Mouse (Mus musculus) stomach, embryonic 16.5 days (tissue): Measurements from ENCODE around the gene Tmem262. TPM values are rescaled to one million over a fixed set of nuclear protein-coding genes. Genes with fewer than 3 reads are reported as not detected.

Experiments
- ATAC-seq: fragments of 200-750 bp; cut with Nextera tagmentation; 2 replicates; pipeline ENCODE4 v1.8.0; 2017; ENCODE audit warnings: moderate number of reproducible peaks, moderate TSS enrichment; ENCODE audit not compliant: insufficient read depth, low FRiP score
- H3K27ac ChIP-seq: fragments of 300-500 bp; sonication (generic); 2 replicates; pipeline ENCODE4 v1.5.1; 2014; ENCODE audit warnings: low read length
- H3K27me3 ChIP-seq: fragments of 300-500 bp; sonication (generic); 2 replicates; pipeline ENCODE4 v1.6.1; 2014; ENCODE audit warnings: low read length, control low read depth, mixed read lengths; ENCODE audit not compliant: control insufficient read depth, insufficient read depth
- H3K36me3 ChIP-seq: fragments of 300-500 bp; sonication (generic); 2 replicates; pipeline ENCODE4 v1.6.1; 2014; ENCODE audit warnings: low read length; ENCODE audit not compliant: control insufficient read depth, insufficient read depth
- H3K4me1 ChIP-seq: fragments of 300-500 bp; sonication (generic); 2 replicates; pipeline ENCODE4 v1.6.1; 2014; ENCODE audit warnings: low read length, control low read depth, mixed read lengths; ENCODE audit not compliant: control insufficient read depth, insufficient read depth
- H3K4me2 ChIP-seq: fragments of 300-500 bp; sonication (generic); 2 replicates; pipeline ENCODE4 v1.6.1; 2014; ENCODE audit warnings: low read depth, low read length, mixed read lengths
- H3K4me3 ChIP-seq: fragments of 300-500 bp; sonication (generic); replicated peaks from 2 replicates; pipeline ENCODE4 v1.5.1; 2014; ENCODE audit warnings: mild to moderate bottlenecking, low read length
- H3K9ac ChIP-seq: fragments of 300-500 bp; sonication (generic); 2 replicates; pipeline ENCODE4 v1.6.1; 2014; ENCODE audit warnings: low read length
- H3K9me3 ChIP-seq: fragments of 300-500 bp; sonication (generic); replicated peaks from 2 replicates; pipeline ENCODE4 v1.6.1; 2016; ENCODE audit warnings: low read length, control low read depth; ENCODE audit not compliant: control insufficient read depth
- WGBS: fragments of 180-500 bp; shearing (Covaris S2); extraction: QIAGEN DNeasy Blood & Tissue Kit; methylation state at CpG from one replicate; pipeline ENCODE4 v1.1.7; 2014; 5-methylcytosine and 5-hydroxymethylcytosine counted together
- microRNA-seq: library from miRNA; unstranded; fragments of <30 nt; microRNA quantifications from one replicate; pipeline ENCODE4, GENCODE M21; 2016
- polyA plus RNA-seq: library from polyadenylated mRNA; unstranded; fragments of >200 nt; fragmentation: Nextera tagmentation; extraction: Ambion mirVana; gene quantifications from 2 replicates; pipeline ENCODE4 v1.2.1, GENCODE M21; 2015

The Tmem262 gene
- polyA plus RNA-seq, 1 experiment from 2014 or later: not detected

DNA sequence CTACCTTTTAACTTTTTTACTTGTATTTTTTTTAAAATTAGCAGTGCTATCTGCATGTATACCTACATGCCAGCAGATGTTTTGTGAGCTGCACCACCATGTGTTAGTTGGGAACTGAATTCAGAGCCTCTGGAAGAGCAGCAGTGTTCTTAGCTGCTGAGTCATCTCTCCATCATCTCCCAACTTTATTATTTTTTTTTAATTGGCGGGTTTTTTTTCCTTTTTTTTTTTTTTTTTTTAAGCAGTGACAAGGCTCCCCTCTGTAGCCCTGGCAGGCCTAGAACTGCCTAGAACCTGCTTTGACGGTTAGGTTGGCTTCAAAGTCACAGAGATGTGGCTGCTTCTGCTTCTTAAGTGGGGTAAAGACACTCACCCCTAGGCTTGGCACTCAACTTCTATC, 45.1 kb downstream of the Tmem262 start:
- Histone ChIP-seq H3K9ac (no peak overlapping the region), H3K4me1 (0 out of 2 replicates have a peak, but pooled peaks cover 7% of the 10 kb centered on the region), H3K4me2 (no peak overlapping the region), H3K4me3 (no peak overlapping the region), H3K27me3 (no peaks in the 10 kb centered on the region), H3K9me3 (no peaks in the 10 kb centered on the region), H3K36me3 (no peaks in the 10 kb centered on the region), H3K27ac (no peak overlapping the region)
- 72% methylated on average over 2 of the region's 2 CpGs for WGBS
- no peak for ATAC-seq

DNA sequence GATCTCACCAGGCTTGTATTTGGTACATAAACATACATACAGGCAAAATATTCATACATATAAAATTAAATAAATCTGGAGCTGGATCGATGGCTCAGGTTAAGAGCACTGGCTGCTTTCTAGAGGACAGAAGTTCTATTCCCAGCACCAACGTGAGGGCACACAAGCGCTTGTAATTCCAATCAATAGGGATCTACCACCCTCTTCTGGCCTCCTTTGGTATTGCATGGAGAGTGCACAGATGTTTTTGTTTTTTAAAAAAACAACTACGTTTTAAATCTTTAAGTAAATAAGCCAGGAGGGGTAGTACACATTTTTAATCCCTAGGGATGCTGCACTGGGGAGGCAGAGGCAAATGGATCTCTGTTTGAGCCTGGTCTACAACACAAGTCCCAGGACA, 46.5 kb downstream of the Tmem262 start:
- Histone ChIP-seq H3K27me3 (no peaks in the 10 kb centered on the region), H3K4me3 (no peak overlapping the region), H3K4me1 (0 out of 2 replicates have a peak, but pooled peaks cover 7% of the 10 kb centered on the region), H3K9ac (no peak overlapping the region), H3K9me3 (no peaks in the 10 kb centered on the region), H3K27ac (no peak overlapping the region), H3K4me2 (no peak overlapping the region), H3K36me3 (no peaks in the 10 kb centered on the region)
- 25% methylated on average over 4 of the region's 4 CpGs for WGBS
- no peak for ATAC-seq

DNA sequence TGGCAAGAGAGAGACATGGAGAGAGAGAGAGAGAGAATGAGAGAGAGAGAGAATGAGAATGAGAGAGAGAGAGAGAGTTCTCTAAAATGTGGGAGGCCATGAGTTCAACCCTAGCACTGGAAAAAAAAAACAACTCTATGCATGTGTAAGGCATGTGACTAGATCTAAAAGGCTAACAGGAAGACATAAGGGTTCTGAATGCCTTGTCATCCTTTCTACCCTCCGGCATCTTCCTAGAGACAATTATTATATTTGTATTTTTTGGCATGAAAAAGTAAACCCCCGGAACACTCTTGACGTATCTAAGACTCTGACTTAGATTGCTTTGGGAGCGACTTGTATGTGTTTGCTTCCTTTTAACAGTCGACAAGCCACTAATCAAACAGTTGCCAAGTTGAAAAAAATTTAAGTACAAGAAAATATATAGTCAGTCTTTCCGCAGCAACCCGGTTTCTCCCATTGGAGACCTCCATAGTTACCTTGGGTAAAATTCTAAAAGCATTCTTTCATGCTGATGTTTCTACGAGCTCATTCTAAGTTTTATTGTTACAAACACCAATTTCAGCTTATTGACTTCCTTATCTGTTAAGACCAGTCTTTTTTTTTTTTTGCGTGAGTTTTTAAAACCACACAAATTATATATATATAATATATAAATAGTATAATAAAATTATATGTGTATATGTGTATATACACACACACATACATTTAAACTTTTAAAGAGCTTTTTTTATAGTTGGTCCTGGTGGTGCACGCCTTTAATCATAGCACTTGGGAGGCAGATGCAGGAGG, 47.2 kb downstream of the Tmem262 start:
- no peaks in the 10 kb centered on the region for H3K9me3 ChIP-seq
- ATAC-seq: no peak
- 66% methylated on average over 10 of the region's 10 CpGs for WGBS
- peak overlapping the region; percentile 94; the same call in 1 of the 2 replicates for H3K27ac ChIP-seq
- H3K27me3 ChIP-seq: no peaks in the 10 kb centered on the region
- H3K36me3 ChIP-seq: no peaks in the 10 kb centered on the region
- H3K4me2 ChIP-seq: peak overlapping the region; percentile 65
- H3K4me1 ChIP-seq: 0 out of 2 replicates have a peak, but pooled peaks cover 7% of the 10 kb centered on the region
- H3K9ac ChIP-seq: peak overlapping the region; percentile 80
- peak overlapping the region; percentile 65 for H3K4me3 ChIP-seq

DNA sequence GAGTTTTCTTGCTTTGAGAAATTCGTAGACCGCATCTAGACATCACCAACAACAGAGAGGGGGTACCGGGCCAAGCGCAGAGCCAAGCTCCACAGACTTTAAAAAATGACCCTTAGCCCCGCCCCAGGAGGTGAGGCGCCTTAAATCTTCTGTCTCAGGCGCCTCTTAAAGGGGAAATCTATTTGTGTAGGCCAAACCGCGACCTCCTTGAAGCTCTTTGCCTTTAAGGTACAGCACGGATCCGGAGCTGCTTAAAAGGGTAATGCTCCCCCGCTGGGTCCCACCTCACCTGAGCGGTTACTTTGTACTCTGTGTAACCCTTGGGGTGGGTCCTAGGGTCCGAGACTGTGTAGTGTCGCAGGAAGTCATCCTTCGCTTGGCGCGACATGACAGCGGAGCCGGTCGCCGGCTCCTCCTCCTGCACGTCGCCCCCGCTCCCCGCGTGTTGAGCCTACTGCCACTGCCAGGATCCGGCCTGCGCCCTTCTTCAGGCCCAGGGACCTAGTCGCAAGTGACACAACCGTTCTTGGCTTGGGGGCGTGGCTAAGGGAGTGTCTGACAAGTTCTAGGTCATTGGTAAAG, 48.0 kb downstream of the Tmem262 start, which contains the start of gene Snx15:
Gene Snx15 (minus strand): TSS at position 545 of the 582 bp plus-strand sequence.
- peak within 1 kb of the TSS; percentile 94 for H3K27ac ChIP-seq
- no peaks in the 10 kb centered on the region for H3K36me3 ChIP-seq
- peak within 1 kb of the TSS; percentile 65 for H3K4me2 ChIP-seq
- 0 out of 2 replicates have a peak, but pooled peaks cover 7% of the 10 kb centered on the region for H3K4me1 ChIP-seq
- under 1% methylated on average over 32 of the region's 32 CpGs for WGBS
- no peaks in the 10 kb centered on the region for H3K27me3 ChIP-seq
- H3K4me3 ChIP-seq: peak within 1 kb of the TSS; percentile 65
- peak within 1 kb of the TSS; percentile 80 for H3K9ac ChIP-seq
- H3K9me3 ChIP-seq: no peaks in the 10 kb centered on the region
- peak; percentile 92 for ATAC-seq

Small RNA genes lying within 50 kb of the gene (microRNA-seq; reads per million reads assigned to microRNA genes)
- not detected for gene Mir6988

Other genes with a start within 250 kb of the Tmem262 start
- 27.4 and 29.5 TPM in 2 replicates for gene Frmd8, start 204.8 kb upstream of the Tmem262 start, polyA plus RNA-seq
- gene Slc25a45, start 202.2 kb upstream of the Tmem262 start, polyA plus RNA-seq: 5.1 and 5.5 TPM in 2 replicates
- 1.7 and 1.8 TPM in 2 replicates for gene Tigd3, start 185.9 kb upstream of the Tmem262 start, polyA plus RNA-seq
- gene Dpf2, start 167.0 kb upstream of the Tmem262 start, polyA plus RNA-seq: 117 and 127 TPM in 2 replicates
- gene Cdc42ep2, start 155.2 kb upstream of the Tmem262 start, polyA plus RNA-seq: 13.4 and 13.9 TPM in 2 replicates
- gene Pola2, start 115.8 kb upstream of the Tmem262 start, polyA plus RNA-seq: 49.6 and 50.4 TPM in 2 replicates
- gene Slc22a20, start 93.9 kb upstream of the Tmem262 start, polyA plus RNA-seq: not detected in 2 replicates
- gene Capn1, start 64.1 kb upstream of the Tmem262 start, polyA plus RNA-seq: 22.0 and 22.7 TPM in 2 replicates
- gene Syvn1, start 33.5 kb upstream of the Tmem262 start, polyA plus RNA-seq: 27.5 and 29.2 TPM in 2 replicates
- gene Mrpl49, start 22.2 kb upstream of the Tmem262 start, polyA plus RNA-seq: 63.2 and 65.9 TPM in 2 replicates
- 635 and 729 TPM in 2 replicates for gene Fau, start 22.2 kb upstream of the Tmem262 start, polyA plus RNA-seq
- 25.0 and 26.0 TPM in 2 replicates for gene Znhit2, start 18.8 kb upstream of the Tmem262 start, polyA plus RNA-seq
- 25.5 and 29.1 TPM in 2 replicates for gene Tm7sf2, start 11.7 kb upstream of the Tmem262 start, polyA plus RNA-seq
- gene Vps51, start 2.8 kb upstream of the Tmem262 start, polyA plus RNA-seq: 61.8 and 69.0 TPM in 2 replicates
- 0.71 and 1.3 TPM in 2 replicates for gene Gm28374, start 2.2 kb downstream of the Tmem262 start, polyA plus RNA-seq
- 62.7 and 70.3 TPM in 2 replicates for gene Zfpl1, start 4.9 kb downstream of the Tmem262 start, polyA plus RNA-seq
- gene Cdca5, start 5.0 kb downstream of the Tmem262 start, polyA plus RNA-seq: 29.9 and 31.0 TPM in 2 replicates
- gene AC131692.1, start 14.4 kb downstream of the Tmem262 start, polyA plus RNA-seq: 0.19 TPM in 1 of 2 replicates, not detected in the other
- 1.2 and 2.9 TPM in 2 replicates for gene Naaladl1, start 25.7 kb downstream of the Tmem262 start, polyA plus RNA-seq
- gene Sac3d1, start 38.6 kb downstream of the Tmem262 start, polyA plus RNA-seq: 23.8 and 25.2 TPM in 2 replicates
- gene Snx15, start 48.3 kb downstream of the Tmem262 start, polyA plus RNA-seq: 30.9 and 31.9 TPM in 2 replicates
- gene Batf2, start 61.0 kb downstream of the Tmem262 start, polyA plus RNA-seq: 0.25 and 0.44 TPM in 2 replicates
- 96.8 and 106 TPM in 2 replicates for gene Arl2, start 61.5 kb downstream of the Tmem262 start, polyA plus RNA-seq
- not detected in 2 replicates for gene Majin, start 104.4 kb downstream of the Tmem262 start, polyA plus RNA-seq
- 0.41 and 0.48 TPM in 2 replicates for gene Gpha2, start 146.3 kb downstream of the Tmem262 start, polyA plus RNA-seq
- 20.6 and 22.1 TPM in 2 replicates for gene Ppp2r5b, start 155.8 kb downstream of the Tmem262 start, polyA plus RNA-seq
- 9.3 and 11.2 TPM in 2 replicates for gene Atg2a, start 161.6 kb downstream of the Tmem262 start, polyA plus RNA-seq
- gene Ehd1, start 196.7 kb downstream of the Tmem262 start, polyA plus RNA-seq: 77.2 and 98.4 TPM in 2 replicates
- 1.9 and 2.0 TPM in 2 replicates for gene Cdc42bpg, start 226.4 kb downstream of the Tmem262 start, polyA plus RNA-seq